Mouse (Mus musculus): ENCODE measurements around the gene Mtln.

DNA sequence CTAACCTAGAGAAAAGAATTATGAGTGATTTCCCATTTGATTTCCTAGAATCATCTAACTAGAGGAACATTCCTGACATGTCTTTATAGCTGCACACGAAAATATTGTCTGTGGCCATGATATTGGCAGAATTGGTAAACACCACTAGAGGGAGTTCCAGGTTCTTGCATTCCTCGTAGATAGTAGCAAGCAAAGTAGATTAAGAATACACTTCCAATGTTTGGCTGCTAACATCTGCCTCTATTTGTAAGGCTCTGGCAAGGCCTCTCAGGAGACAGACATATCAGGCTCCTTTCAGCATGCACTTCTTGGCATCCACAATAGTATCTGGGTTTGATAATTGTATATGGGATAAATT is 40.5 kb upstream of the Mtln start:
- no peak for TF ChIP-seq CTCF (IDR thresholded peaks at IDR 0.05; ENCODE audit: borderline replicate concordance, insufficient read depth, low read length)
- TF ChIP-seq POLR2A (IDR thresholded peaks at IDR 0.05; ENCODE audit: low read depth, low read length): no peak

Data from embryonic fibroblast, embryonic 13.5 days (primary cell).